Mouse (Mus musculus) heart, embryonic 16.5 days (tissue): ENCODE results near the gene Olfr288. TPM values are rescaled to one million over a fixed set of nuclear protein-coding genes. Genes with fewer than 3 reads are reported as not detected.

Source experiments
- ATAC-seq: fragments of 200-750 bp; cut with Nextera tagmentation; replicated peaks from 2 replicates; pipeline ENCODE4 v1.8.0; 2017; ENCODE audit warnings: moderate number of reproducible peaks; ENCODE audit not compliant: insufficient read depth, low FRiP score; ENCODE audit errors: extremely low read depth
- H3K27ac ChIP-seq: fragments of 300-500 bp; sonication (generic); 2 replicates; pipeline ENCODE4 v1.5.1; 2014; ENCODE audit warnings: mild to moderate bottlenecking, low read length, control low read depth, moderate library complexity
- H3K27me3 ChIP-seq: fragments of 300-500 bp; sonication (generic); 2 replicates; pipeline ENCODE4 v1.6.1; 2014; ENCODE audit warnings: low read length, mixed read lengths; ENCODE audit not compliant: control insufficient read depth, insufficient read depth
- H3K36me3 ChIP-seq: fragments of 300-500 bp; sonication (generic); 2 replicates; pipeline ENCODE4 v1.6.1; 2014; ENCODE audit not compliant: control insufficient read depth, insufficient read depth
- H3K4me1 ChIP-seq: fragments of 300-500 bp; sonication (generic); 2 replicates; pipeline ENCODE4 v1.6.1; 2014; ENCODE audit warnings: low read length, mixed read lengths; ENCODE audit not compliant: control insufficient read depth, insufficient read depth
- H3K4me2 ChIP-seq: fragments of 300-500 bp; sonication (generic); 2 replicates; pipeline ENCODE4 v1.6.1; 2014; ENCODE audit warnings: low read depth, mild to moderate bottlenecking, control low read depth, low read length
- H3K4me3 ChIP-seq: fragments of 300-500 bp; sonication (generic); 2 replicates; pipeline ENCODE4 v1.5.1; 2014; ENCODE audit warnings: mild to moderate bottlenecking, control low read depth, low read length
- H3K9ac ChIP-seq: fragments of 300-500 bp; sonication (generic); 2 replicates; pipeline ENCODE4 v1.6.1; 2014; ENCODE audit warnings: low read length, control low read depth
- H3K9me3 ChIP-seq: fragments of 300-500 bp; sonication (generic); replicated peaks from 2 replicates; pipeline ENCODE4 v1.6.1; 2016; ENCODE audit warnings: low read length; ENCODE audit not compliant: control insufficient read depth
- WGBS: fragments of 180-500 bp; shearing (Covaris S2); extraction: QIAGEN DNeasy Blood & Tissue Kit; methylation state at CpG from one replicate; pipeline ENCODE4 v1.1.7; 2014; 5-methylcytosine and 5-hydroxymethylcytosine counted together
- polyA plus RNA-seq: library from polyadenylated mRNA; unstranded; fragments of >200 nt; fragmentation: Nextera tagmentation; extraction: Ambion mirVana; gene quantifications from 2 replicates; pipeline ENCODE4 v1.2.1, GENCODE M21; 2015

Olfr288 gene
- polyA plus RNA-seq = not detected in 2 replicates

- H3K4me3 ChIP-seq = no peak within 1 kb of the TSS
- H3K9me3 ChIP-seq = no peaks in the 10 kb centered on the region
- H3K9ac ChIP-seq = no peak within 1 kb of the TSS
- ATAC-seq = no peak
- H3K4me2 ChIP-seq = no peak within 1 kb of the TSS
- no peaks in the 10 kb centered on the region for H3K36me3 ChIP-seq
- H3K27ac ChIP-seq = no peak within 1 kb of the TSS
- H3K4me1 ChIP-seq = no peaks in the 10 kb centered on the region
- H3K27me3 ChIP-seq = no peaks in the 10 kb centered on the region
- 67% methylated on average over 3 of the region's 3 CpGs for WGBS
Measured at GRCm38 (mm10) chr15:98195442-98195841, at the start of gene Olfr288. Gene Olfr288 (minus strand): TSS chr15:98195542.

GRCm38 (mm10) chr15:98235442-98235841 lies 40.1 kb upstream of the Olfr288 start:
- WGBS = 86% methylated on average over 4 of the region's 4 CpGs
- H3K9me3 ChIP-seq = no peaks in the 10 kb centered on the region
- H3K4me2 ChIP-seq = no peak overlapping the region
- no peaks in the 10 kb centered on the region for H3K36me3 ChIP-seq
- no peak overlapping the region for H3K27ac ChIP-seq
- H3K27me3 ChIP-seq = no peaks in the 10 kb centered on the region
- no peak overlapping the region for H3K9ac ChIP-seq
- no peak for ATAC-seq
- H3K4me3 ChIP-seq = no peak overlapping the region
- H3K4me1 ChIP-seq = no peaks in the 10 kb centered on the region

GRCm38 (mm10) chr15:98234350-98234749 lies 39.0 kb upstream of the Olfr288 start, which contains the start of gene Olfr286:
Gene Olfr286 (minus strand): TSS chr15:98234450.
- WGBS = 82% methylated on average over 4 of the region's 4 CpGs
- H3K9ac ChIP-seq = no peak within 1 kb of the TSS
- no peak within 1 kb of the TSS for H3K4me3 ChIP-seq
- H3K27me3 ChIP-seq = no peaks in the 10 kb centered on the region
- H3K36me3 ChIP-seq = no peaks in the 10 kb centered on the region
- no peak within 1 kb of the TSS for H3K27ac ChIP-seq
- H3K9me3 ChIP-seq = no peaks in the 10 kb centered on the region
- no peak for ATAC-seq
- H3K4me2 ChIP-seq = no peak within 1 kb of the TSS
- H3K4me1 ChIP-seq = no peaks in the 10 kb centered on the region

GRCm38 (mm10) chr15:98226096-98226495 lies 30.8 kb upstream of the Olfr288 start:
- Histone ChIP-seq H3K9me3 (no peaks in the 10 kb centered on the region), H3K9ac (no peak overlapping the region), H3K27me3 (no peaks in the 10 kb centered on the region), H3K36me3 (no peaks in the 10 kb centered on the region), H3K27ac (no peak overlapping the region), H3K4me2 (no peak overlapping the region), H3K4me3 (no peak overlapping the region), H3K4me1 (no peaks in the 10 kb centered on the region)
- ATAC-seq = no peak
- WGBS = 72% methylated on average over 7 of the region's 7 CpGs

- H3K4me1 ChIP-seq = no peaks in the 10 kb centered on the region
- H3K27ac ChIP-seq = no peak overlapping the region
- H3K27me3 ChIP-seq = no peaks in the 10 kb centered on the region
- no peak overlapping the region for H3K9ac ChIP-seq
- H3K9me3 ChIP-seq = no peaks in the 10 kb centered on the region
- no peak overlapping the region for H3K4me2 ChIP-seq
- H3K36me3 ChIP-seq = no peaks in the 10 kb centered on the region
- 40% methylated on average over 16 of the region's 16 CpGs for WGBS
- ATAC-seq = no peak
- no peak overlapping the region for H3K4me3 ChIP-seq
Measured at GRCm38 (mm10) chr15:98225610-98226009, 30.3 kb upstream of the Olfr288 start.

- Histone ChIP-seq H3K27ac (no peak overlapping the region), H3K9me3 (no peaks in the 10 kb centered on the region), H3K36me3 (no peaks in the 10 kb centered on the region), H3K4me1 (no peaks in the 10 kb centered on the region), H3K4me2 (no peak overlapping the region), H3K27me3 (no peaks in the 10 kb centered on the region), H3K4me3 (no peak overlapping the region), H3K9ac (no peak overlapping the region)
- no peak for ATAC-seq
Measured at GRCm38 (mm10) chr15:98222377-98222776, 27.0 kb upstream of the Olfr288 start.

DNA sequence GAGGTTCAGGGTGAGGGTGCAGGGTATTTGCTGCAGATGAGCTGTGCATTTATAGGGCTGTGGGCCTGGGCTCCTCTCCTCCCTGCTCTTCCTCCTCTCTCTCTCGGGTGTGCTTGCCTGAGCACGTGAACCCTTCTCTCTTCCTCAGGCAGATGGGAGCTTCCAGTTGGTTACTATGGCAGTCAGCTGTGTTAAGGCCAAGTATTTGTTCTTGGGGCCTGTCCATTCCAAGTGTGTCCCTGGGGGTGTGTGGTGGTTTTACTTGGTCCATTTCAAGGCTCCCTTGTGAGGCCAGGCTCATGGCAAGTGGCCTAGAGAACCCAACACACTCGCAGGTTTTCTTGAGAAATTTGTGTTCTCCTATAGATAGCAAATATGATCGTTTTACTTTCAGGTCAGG lies 25.5 kb upstream of the Olfr288 start, which contains the start of the genes Gm44579 and Olfr287:
Gene Gm44579 (minus strand): TSS at position 101 of the 400 bp plus-strand sequence.
Gene Olfr287 (minus strand): TSS at position 180 of the 400 bp plus-strand sequence.
- Histone ChIP-seq H3K36me3 (no peaks in the 10 kb centered on the region), H3K9ac (no peak within 1 kb of the TSS), H3K27me3 (no peaks in the 10 kb centered on the region), H3K27ac (no peak within 1 kb of the TSS), H3K4me2 (no peak within 1 kb of the TSS), H3K9me3 (no peaks in the 10 kb centered on the region), H3K4me3 (no peak within 1 kb of the TSS), H3K4me1 (no peaks in the 10 kb centered on the region)
- WGBS = 57% methylated on average over 4 of the region's 4 CpGs
- no peak for ATAC-seq

DNA sequence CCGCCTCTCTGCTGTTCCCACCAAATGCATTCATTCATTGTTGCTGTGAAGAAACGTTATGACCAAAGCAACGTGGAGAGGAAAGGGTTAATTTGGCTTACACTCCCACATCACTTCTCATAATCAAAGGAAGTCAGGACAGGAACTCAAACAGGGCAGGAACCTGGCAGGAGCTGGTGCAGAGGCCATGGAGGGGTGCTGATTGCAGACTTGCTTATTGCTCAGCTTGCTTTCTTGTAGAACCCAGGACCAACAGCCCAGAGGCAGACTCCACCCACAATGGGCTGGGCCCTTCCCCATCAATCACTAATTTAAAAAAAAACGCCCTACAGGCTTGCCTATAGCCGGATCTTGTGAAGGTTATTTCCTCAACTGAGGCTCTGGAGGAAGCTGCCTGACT lies 18.8 kb upstream of the Olfr288 start:
- no peak overlapping the region for H3K4me3 ChIP-seq
- no peaks in the 10 kb centered on the region for H3K9me3 ChIP-seq
- no peaks in the 10 kb centered on the region for H3K27me3 ChIP-seq
- H3K9ac ChIP-seq = no peak overlapping the region
- H3K27ac ChIP-seq = no peak overlapping the region
- H3K4me2 ChIP-seq = no peak overlapping the region
- WGBS = 57% methylated on average over 5 of the region's 5 CpGs
- H3K4me1 ChIP-seq = peaks cover 4% of the 10 kb centered on the region; the same call in 1 of the 2 replicates
- ATAC-seq = no peak
- no peaks in the 10 kb centered on the region for H3K36me3 ChIP-seq

DNA sequence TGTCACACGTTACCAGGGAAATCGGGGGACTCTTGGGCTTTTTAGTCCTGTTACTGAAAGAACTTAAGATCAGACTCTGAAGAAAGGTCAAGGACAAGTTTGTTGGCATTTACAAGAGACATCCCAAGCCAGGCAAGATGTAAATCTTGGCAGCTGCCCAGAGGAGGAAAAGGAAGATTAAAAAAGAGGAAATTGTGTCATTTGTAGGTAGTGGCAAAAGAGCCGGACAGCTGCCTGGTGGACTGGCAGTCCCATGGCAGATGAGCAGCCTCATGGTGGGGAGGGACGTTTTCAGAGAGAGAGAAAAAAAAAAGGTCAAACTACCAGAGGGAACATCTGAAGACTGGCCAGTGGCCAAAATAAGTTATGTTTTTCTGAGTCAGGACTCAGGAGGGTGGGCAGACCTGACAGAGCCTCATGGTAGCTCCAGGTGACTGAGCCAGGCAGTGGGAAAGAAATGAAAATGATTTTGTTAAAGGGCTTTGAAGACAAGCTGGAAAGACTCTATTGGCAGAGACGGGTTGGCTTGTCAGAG lies 18.1 kb upstream of the Olfr288 start:
- Histone ChIP-seq H3K36me3 (no peaks in the 10 kb centered on the region), H3K9ac (no peak overlapping the region), H3K27me3 (no peaks in the 10 kb centered on the region), H3K4me1 (peaks cover 4% of the 10 kb centered on the region; the same call in 1 of the 2 replicates), H3K9me3 (no peaks in the 10 kb centered on the region), H3K4me2 (no peak overlapping the region), H3K27ac (no peak overlapping the region), H3K4me3 (no peak overlapping the region)
- WGBS = 60% methylated on average over 5 of the region's 5 CpGs
- no peak for ATAC-seq
